Mouse (Mus musculus) cerebellum, adult 2 months (tissue): ENCODE measurements around the gene Rpap1.

Experiments used
- CTCF ChIP-seq: fragments of 200-500 bp; IDR thresholded peaks from 2 replicates; pipeline ENCODE4 v1.5.1; 2011; ENCODE audit warnings: low read depth, mild to moderate bottlenecking, control low read depth, low read length, moderate library complexity, borderline replicate concordance; ENCODE audit not compliant: insufficient read depth
- POLR2A ChIP-seq: fragments of 200-500 bp; IDR thresholded peaks from 2 replicates; pipeline ENCODE4 v1.6.1; 2011; ENCODE audit warnings: low read length, control low read depth, borderline replicate concordance; ENCODE audit not compliant: insufficient read depth

DNA sequence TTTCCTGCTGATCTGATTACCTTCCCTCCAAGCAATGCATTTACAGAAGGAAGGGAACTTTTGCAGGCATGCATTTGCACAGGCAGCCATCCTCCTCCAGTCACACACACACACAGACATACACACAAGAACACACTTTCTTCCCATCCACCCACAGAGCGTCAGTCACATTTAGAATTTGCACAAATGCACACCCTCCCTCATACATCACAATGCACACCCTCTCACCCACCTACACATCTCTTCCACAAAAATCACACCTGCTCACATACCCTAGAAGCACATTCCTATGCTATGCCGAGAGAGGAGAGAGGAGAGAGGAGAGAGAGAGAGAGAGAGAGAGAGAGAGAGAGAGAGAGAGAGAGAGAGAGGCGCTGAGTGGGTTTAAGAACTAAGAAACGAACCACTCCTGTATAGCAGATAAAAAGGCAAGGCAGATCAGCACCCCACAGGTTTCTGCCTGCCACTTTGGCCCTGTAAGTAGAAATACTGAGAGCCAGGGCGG is 10.0 kb upstream of the Rpap1 start, which contains the start of gene Tyro3:
- TF ChIP-seq POLR2A (no peak), CTCF (no peak)
